Mouse (Mus musculus) intestine, postnatal 0 days (tissue): ENCODE measurements around the gene Klhl5. TPM values are rescaled to one million over a fixed set of nuclear protein-coding genes. Genes with fewer than 3 reads are reported as not detected.

Experiments used
- ATAC-seq: fragments of 200-750 bp; cut with Nextera tagmentation; 2 replicates; pipeline ENCODE4 v1.8.0; 2017; ENCODE audit warnings: mild to moderate bottlenecking, moderate TSS enrichment, moderate library complexity
- H3K27ac ChIP-seq: fragments of 300-500 bp; sonication (generic); 2 replicates; pipeline ENCODE4 v1.5.1; 2014; ENCODE audit warnings: mild to moderate bottlenecking, low read depth, low read length, moderate library complexity
- H3K27me3 ChIP-seq: fragments of 300-500 bp; sonication (generic); replicated peaks from 2 replicates; pipeline ENCODE4 v1.6.1; 2014; ENCODE audit warnings: low read length, mixed read lengths; ENCODE audit not compliant: control insufficient read depth, insufficient read depth
- H3K36me3 ChIP-seq: fragments of 300-500 bp; sonication (generic); 2 replicates; pipeline ENCODE4 v1.6.1; 2014; ENCODE audit warnings: mild to moderate bottlenecking, moderate library complexity; ENCODE audit not compliant: control insufficient read depth, insufficient read depth
- H3K4me1 ChIP-seq: fragments of 300-500 bp; sonication (generic); replicated peaks from 2 replicates; pipeline ENCODE4 v1.6.1; 2014; ENCODE audit warnings: antibody characterized with exemption, low read length, mixed read lengths; ENCODE audit not compliant: control insufficient read depth, insufficient read depth
- H3K4me2 ChIP-seq: fragments of 300-500 bp; sonication (generic); replicated peaks from 2 replicates; pipeline ENCODE4 v1.6.1; 2014; ENCODE audit warnings: low read depth, mild to moderate bottlenecking, moderate library complexity
- H3K4me3 ChIP-seq: fragments of 300-500 bp; sonication (generic); 2 replicates; pipeline ENCODE4 v1.5.1; 2014; ENCODE audit warnings: low read depth, low read length
- H3K9ac ChIP-seq: fragments of 300-500 bp; sonication (generic); 2 replicates; pipeline ENCODE4 v1.6.1; 2014; ENCODE audit warnings: mild to moderate bottlenecking, low read depth, low read length
- H3K9me3 ChIP-seq: fragments of 300-500 bp; sonication (generic); 2 replicates; pipeline ENCODE4 v1.6.1; 2016; ENCODE audit warnings: mixed run types; ENCODE audit not compliant: control insufficient read depth
- CTCF ChIP-seq: sonication (generic); IDR thresholded peaks from 2 replicates; pipeline ENCODE4 v1.5.1; 2016; ENCODE audit warnings: low read depth, mild to moderate bottlenecking, control low read depth, antibody characterized with exemption, moderate library complexity
- whole genome bisulfite sequencing: fragments of 180-500 bp; shearing (Covaris S2); extraction: QIAGEN DNeasy Blood & Tissue Kit; methylation state at CpG from one replicate; pipeline ENCODE4 v1.1.7; 2014; 5-methylcytosine and 5-hydroxymethylcytosine counted together
- polyA plus RNA-seq: library from polyadenylated mRNA; unstranded; fragments of >200 nt; fragmentation: Nextera tagmentation; extraction: Ambion mirVana; gene quantifications from 2 replicates; pipeline ENCODE4 v1.2.1, GENCODE M21; 2015

The Klhl5 gene
- 7.7 and 8.1 TPM in 2 replicates for polyA plus RNA-seq

DNA sequence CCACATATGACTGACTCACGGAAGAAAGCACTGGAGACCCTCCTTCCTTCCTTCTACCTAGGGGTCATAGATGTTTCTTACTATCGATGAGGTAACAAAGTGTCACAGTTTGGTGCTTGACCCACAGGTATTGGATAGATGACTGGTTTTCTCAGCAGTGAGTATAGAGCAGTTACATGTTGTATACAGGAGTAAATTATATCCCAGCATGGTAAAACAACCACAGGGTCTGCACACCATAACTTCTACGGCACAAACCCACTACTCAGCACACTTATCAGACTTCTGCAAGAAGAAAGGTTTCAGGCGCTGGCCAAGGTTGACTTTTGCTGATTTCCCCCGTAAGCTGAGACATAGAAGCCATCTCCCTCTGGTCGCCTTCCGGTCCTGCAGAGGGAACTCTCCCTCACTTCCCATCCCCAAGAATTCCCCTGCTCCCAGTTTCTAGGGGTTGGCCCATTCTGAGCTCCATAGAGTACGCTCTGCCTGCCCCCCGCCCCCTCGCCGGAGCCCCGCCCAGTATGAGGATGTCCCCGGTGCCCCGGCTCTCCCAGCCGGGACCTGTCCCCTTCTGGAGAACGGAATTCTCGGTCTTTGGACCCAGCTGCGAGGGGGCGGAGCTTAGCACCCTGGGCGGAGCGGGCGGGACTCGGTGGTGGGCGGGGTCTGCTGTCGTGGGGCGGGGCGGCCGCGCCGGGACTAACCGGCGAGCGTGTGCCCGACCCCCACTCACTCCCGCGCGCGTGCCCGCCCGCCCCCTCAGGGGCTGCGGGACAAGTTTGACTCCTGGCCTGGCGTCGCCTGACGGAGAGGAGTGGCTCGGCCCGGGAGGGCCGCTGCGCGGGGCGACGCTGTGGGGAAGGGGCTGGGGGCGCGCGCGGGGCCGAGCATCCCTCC is at the start of gene Klhl5:
TSS of gene Klhl5 (plus strand) at position 664 of the 897 bp plus-strand sequence.
- Histone ChIP-seq H3K4me1 (0 out of 2 replicates have a peak, but pooled peaks cover 6% of the 10 kb centered on the region), H3K36me3 (no peaks in the 10 kb centered on the region), H3K4me2 (peak within 1 kb of the TSS; percentile 97), H3K9me3 (no peaks in the 10 kb centered on the region), H3K9ac (peak within 1 kb of the TSS; percentile 93), H3K4me3 (peak within 1 kb of the TSS; percentile 94), H3K27ac (peak within 1 kb of the TSS; percentile 88), H3K27me3 (no peaks in the 10 kb centered on the region)
- ATAC-seq, result peak; percentile 94
- WGBS, result 6% methylated on average over 31 of the region's 56 CpGs
- TF ChIP-seq CTCF, result no peak

GRCm38 (mm10) chr5:65057596-65057995 is 49.7 kb upstream of the Klhl5 start:
- no peak for TF ChIP-seq CTCF
- H3K27me3 ChIP-seq, result no peaks in the 10 kb centered on the region
- no peaks in the 10 kb centered on the region for H3K36me3 ChIP-seq
- H3K9me3 ChIP-seq, result no peaks in the 10 kb centered on the region
- no peak overlapping the region for H3K4me3 ChIP-seq
- no peaks in the 10 kb centered on the region for H3K4me1 ChIP-seq
- no peak for ATAC-seq
- no peak overlapping the region for H3K9ac ChIP-seq
- no peak overlapping the region for H3K27ac ChIP-seq
- 96% methylated on average over 6 of the region's 6 CpGs for WGBS
- no peak overlapping the region for H3K4me2 ChIP-seq

GRCm38 (mm10) chr5:65059806-65060205 is 47.5 kb upstream of the Klhl5 start:
- no peak for TF ChIP-seq CTCF
- Histone ChIP-seq H3K36me3 (no peaks in the 10 kb centered on the region), H3K27me3 (no peaks in the 10 kb centered on the region), H3K27ac (no peak overlapping the region), H3K4me1 (no peaks in the 10 kb centered on the region), H3K4me3 (no peak overlapping the region), H3K9me3 (no peaks in the 10 kb centered on the region), H3K9ac (no peak overlapping the region), H3K4me2 (no peak overlapping the region)
- whole genome bisulfite sequencing, result 82% methylated on average over 2 of the region's 2 CpGs
- ATAC-seq, result no peak

DNA sequence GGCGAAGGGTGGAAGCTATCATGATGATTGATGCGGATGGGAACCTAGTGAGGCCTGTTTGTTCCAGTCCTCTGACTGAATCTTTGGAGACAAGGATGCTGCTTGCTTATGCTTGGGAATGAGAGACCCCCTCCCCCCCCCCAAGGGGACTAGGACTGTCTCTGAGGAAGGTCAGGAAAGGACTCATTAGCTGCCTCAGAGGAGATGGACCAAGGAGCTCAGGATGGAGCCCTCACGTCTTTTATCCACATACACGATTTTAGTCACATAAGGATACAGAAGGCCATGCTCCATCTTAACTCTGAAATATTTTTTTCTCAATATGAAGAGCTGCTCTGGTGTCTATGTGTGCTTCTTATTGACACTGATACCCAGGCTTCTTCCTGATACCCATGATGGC is 45.1 kb upstream of the Klhl5 start:
- Histone ChIP-seq H3K27ac (no peak overlapping the region), H3K9ac (no peak overlapping the region), H3K4me1 (no peaks in the 10 kb centered on the region), H3K27me3 (no peaks in the 10 kb centered on the region), H3K36me3 (no peaks in the 10 kb centered on the region), H3K4me2 (no peak overlapping the region), H3K9me3 (no peaks in the 10 kb centered on the region), H3K4me3 (no peak overlapping the region)
- no peak for TF ChIP-seq CTCF
- ATAC-seq, result no peak
- WGBS, result 93% methylated on average over 4 of the region's 4 CpGs

DNA sequence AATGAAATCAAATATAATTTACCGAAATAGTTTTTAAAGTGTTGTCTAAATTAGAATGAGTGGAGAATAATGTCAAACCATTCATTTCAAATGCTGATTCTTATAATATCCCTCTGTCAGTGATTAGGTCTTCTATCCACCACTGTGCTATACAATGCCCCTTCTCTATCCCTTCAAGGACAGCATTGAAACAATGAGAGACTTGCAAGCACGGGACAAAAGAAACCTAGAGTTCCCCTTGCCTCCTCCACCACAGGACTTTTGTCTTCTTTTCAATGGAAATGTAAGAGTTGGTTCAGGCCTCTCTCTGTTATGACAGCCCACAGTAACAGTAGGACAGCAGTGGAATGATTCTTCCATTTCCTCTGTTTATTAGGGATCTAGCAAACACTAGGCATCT is 44.1 kb upstream of the Klhl5 start:
- no peaks in the 10 kb centered on the region for H3K36me3 ChIP-seq
- no peak for ATAC-seq
- no peak for TF ChIP-seq CTCF
- no peaks in the 10 kb centered on the region for H3K4me1 ChIP-seq
- H3K27me3 ChIP-seq, result no peaks in the 10 kb centered on the region
- no peak overlapping the region for H3K4me3 ChIP-seq
- H3K9me3 ChIP-seq, result no peaks in the 10 kb centered on the region
- no peak overlapping the region for H3K4me2 ChIP-seq
- WGBS, result 77% methylated on average over 2 of the region's 2 CpGs
- H3K9ac ChIP-seq, result no peak overlapping the region
- no peak overlapping the region for H3K27ac ChIP-seq

DNA sequence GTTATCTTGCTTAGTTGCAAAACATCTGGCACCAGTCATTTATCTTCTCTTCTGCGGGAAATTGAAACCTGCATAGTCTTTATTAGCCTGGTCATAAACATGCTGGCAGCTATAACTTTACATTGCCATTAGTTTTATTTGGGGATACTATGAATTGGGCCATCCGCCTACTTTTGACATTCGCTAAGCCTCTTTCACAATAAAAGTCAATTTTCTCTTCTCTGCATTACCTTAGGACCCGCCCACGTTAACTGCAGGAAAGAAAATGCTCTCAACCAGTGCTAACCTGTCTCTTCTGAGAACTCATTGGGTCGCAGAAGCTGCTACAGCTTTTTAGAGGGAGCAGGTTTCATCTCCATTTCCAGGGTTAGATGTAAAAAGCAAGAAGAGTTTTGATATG is 39.2 kb upstream of the Klhl5 start:
- no peak for ATAC-seq
- 42% methylated on average over 6 of the region's 6 CpGs for WGBS
- TF ChIP-seq CTCF, result no peak

More for the DNA sequence above, 39.2 kb upstream of the Klhl5 start:
- H3K4me3 ChIP-seq, result no peak overlapping the region
- no peaks in the 10 kb centered on the region for H3K36me3 ChIP-seq
- H3K9me3 ChIP-seq, result no peaks in the 10 kb centered on the region
- no peak overlapping the region for H3K9ac ChIP-seq
- H3K27ac ChIP-seq, result no peak overlapping the region
- no peak overlapping the region for H3K4me2 ChIP-seq
- H3K27me3 ChIP-seq, result no peaks in the 10 kb centered on the region
- H3K4me1 ChIP-seq, result no peaks in the 10 kb centered on the region
